Mouse (Mus musculus) forebrain, embryonic 13.5 days (tissue): Measurements from ENCODE around the gene Gm7168. TPM values are rescaled to one million over a fixed set of nuclear protein-coding genes. Genes with fewer than 3 reads are reported as not detected.

Experiments
- polyA plus RNA-seq: library from polyadenylated mRNA; unstranded; fragments of >200 nt; fragmentation: Nextera tagmentation; extraction: Ambion mirVana; gene quantifications from 2 replicates; pipeline ENCODE4 v1.2.1, GENCODE M21; 2015

The Gm7168 gene
- polyA plus RNA-seq, 1 experiment from 2014 or later = not detected

Other genes with a start within 250 kb of the Gm7168 start
- gene Afdn, start 187.8 kb upstream of the Gm7168 start, polyA plus RNA-seq = 137 and 159 TPM in 2 replicates
- gene Tcte2, start 186.5 kb upstream of the Gm7168 start, polyA plus RNA-seq = 19.2 and 20.6 TPM in 2 replicates
- not detected in 2 replicates for gene Gm7356, start 55.3 kb downstream of the Gm7168 start, polyA plus RNA-seq
- gene Gm7358, start 111.2 kb downstream of the Gm7168 start, polyA plus RNA-seq = not detected in 2 replicates